Mouse (Mus musculus): Measurements from ENCODE around the gene Fmod. TPM values are rescaled to one million over a fixed set of nuclear protein-coding genes. Genes with fewer than 3 reads are reported as not detected.

Fmod gene
- total RNA-seq, 2 experiments from 2014 or later, result 17.4 to 22.2 TPM

DNA sequence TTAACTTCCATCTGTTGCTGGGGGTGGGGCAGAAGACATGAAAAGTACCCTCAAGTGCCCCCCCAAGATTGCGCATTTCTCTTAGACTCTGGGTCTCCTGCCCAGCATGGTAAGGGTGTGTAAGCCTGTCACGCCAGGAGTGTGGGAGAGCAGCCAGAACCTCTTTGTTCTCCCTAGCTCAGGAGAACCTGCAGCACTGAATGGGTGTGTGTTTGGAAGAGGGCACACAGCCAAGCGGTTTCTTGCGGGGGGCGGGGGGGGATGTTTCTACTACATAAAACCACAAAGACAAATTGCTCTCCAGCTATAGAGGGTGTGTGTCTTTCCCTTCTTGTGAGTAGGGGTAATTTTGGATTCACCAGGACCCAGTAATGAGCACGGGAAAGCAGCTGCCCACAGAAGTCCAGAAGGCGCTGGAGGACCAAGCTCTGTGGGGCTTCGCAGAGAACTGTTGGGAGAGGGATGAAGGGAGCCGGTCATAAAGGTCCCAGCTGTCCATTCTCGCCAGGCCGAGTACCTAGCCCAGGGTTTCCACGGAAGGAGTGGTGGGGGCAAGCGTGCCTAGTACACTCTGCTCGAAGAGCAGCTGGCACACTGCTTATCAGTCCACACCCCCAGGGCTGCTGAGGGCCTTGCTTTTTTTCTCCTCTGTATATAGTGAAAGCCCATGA is 59.3 kb downstream of the Fmod start:
- peak; percentile 27 for DNase-seq

DNA sequence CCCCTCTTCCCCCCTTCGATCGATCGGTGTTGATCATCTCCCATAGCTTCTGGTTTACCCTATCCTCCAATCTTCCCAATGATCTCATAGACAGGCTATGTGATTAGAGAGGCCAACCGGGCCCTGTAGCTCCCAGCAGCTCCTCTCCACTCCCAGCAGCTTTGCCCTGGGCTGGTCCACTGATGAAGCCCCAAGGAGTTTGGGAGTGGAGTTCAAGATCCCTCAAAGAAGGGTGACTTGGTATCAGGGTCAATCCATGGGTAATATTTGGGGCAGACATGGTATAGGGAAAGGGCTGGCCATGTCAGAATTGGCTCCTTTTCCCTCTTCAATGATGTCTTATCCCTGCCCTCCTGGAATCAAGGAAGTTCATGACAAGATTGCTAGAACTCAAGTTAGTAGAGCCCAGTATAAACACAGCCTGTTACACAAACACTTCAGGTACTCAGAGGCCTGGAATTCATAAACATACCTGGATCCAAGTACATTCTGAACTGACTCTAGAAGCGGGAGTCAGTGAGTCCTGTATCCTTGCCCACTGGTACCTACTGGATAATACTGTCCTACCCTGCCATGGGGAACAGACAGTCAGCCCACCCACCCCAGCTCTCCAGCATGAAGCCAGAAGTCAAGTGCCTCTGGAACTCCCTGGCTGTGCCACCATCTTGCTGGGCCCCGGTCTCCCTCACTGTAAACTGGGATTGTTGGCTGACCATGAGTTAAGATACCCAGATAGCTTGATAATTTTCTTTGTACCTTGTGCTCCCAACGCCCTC is 60.2 kb downstream of the Fmod start:
- no peak for DNase-seq

Other genes starting within 250 kb of the Fmod start
- 10 to 100 TPM; 33.3 to 40.3 TPM for gene Atp2b4, start 236.2 kb upstream of the Fmod start, total RNA-seq (2021)
- gene Optc, start 129.3 kb upstream of the Fmod start, total RNA-seq (2021), result 1 to 10 TPM; 1.7 to 2.5 TPM
- 10 to 100 TPM; 56.9 to 74.1 TPM for gene Prelp, start 115.8 kb upstream of the Fmod start, total RNA-seq (2021)
- gene Btg2, start 41.9 kb downstream of the Fmod start, total RNA-seq (2021), result 10 to 100 TPM; 32.4 to 58.1 TPM
- gene Chit1, start 74.0 kb downstream of the Fmod start, total RNA-seq (2021), result under 1 TPM in 1 of 2 experiments, not detected in 1; 0.15 TPM
- gene Chil1, start 144.9 kb downstream of the Fmod start, total RNA-seq (2021), result 1 to 10 TPM; 1.4 to 2.4 TPM
- 1 to 10 TPM; 4.2 to 5.0 TPM for gene Mybph, start 156.2 kb downstream of the Fmod start, total RNA-seq (2021)
- 10 to 100 TPM; 70.4 to 83.0 TPM for gene Adora1, start 198.2 kb downstream of the Fmod start, total RNA-seq (2021)